Mouse (Mus musculus) CH12F3 (cell line): ENCODE data around the gene Mdk.

Experiments
- in situ Hi-C: fragments of 300-500 bp; cut with MboI; formaldehyde crosslinking; loops from 2 replicates; pipeline ENCODE4 v1.14.3; 2020; ENCODE audit warnings: low sequenced_read_pairs

Gene Mdk

GRCm38 (mm10) chr2:91917096-91917495, 15.0 kb downstream of the Mdk start:
- in situ Hi-C loops, result no loop called here

- in situ Hi-C loops, result no loop called here
These were observed 15.6 kb downstream of the Mdk start for GRCm38 (mm10) chr2:91916346-91916977.

- in situ Hi-C loops, result no loop called here
These were observed 18.6 kb downstream of the Mdk start for GRCm38 (mm10) chr2:91913328-91914110.

GRCm38 (mm10) chr2:91912616-91913015, 19.5 kb downstream of the Mdk start:
- in situ Hi-C loops, result no loop called here

GRCm38 (mm10) chr2:91906141-91906540, 26.0 kb downstream of the Mdk start:
- in situ Hi-C loops, result no loop called here

- in situ Hi-C loops, result no loop called here
These were observed 27.3 kb downstream of the Mdk start for GRCm38 (mm10) chr2:91904618-91905307.

- in situ Hi-C loops, result no loop called here
These were observed 28.7 kb downstream of the Mdk start for GRCm38 (mm10) chr2:91903171-91903925.

- in situ Hi-C loops, result no loop called here
These were observed 29.8 kb downstream of the Mdk start for GRCm38 (mm10) chr2:91902336-91902735.

GRCm38 (mm10) chr2:91900431-91900830, 31.7 kb downstream of the Mdk start:
- in situ Hi-C loops, result no loop called here

- in situ Hi-C loops, result no loop called here
These were observed 33.0 kb downstream of the Mdk start for GRCm38 (mm10) chr2:91899141-91899540.

- in situ Hi-C loops, result no loop called here
These were observed 34.1 kb downstream of the Mdk start for GRCm38 (mm10) chr2:91897968-91898367.

GRCm38 (mm10) chr2:91895401-91895800, 36.7 kb downstream of the Mdk start:
- in situ Hi-C loops, result no loop called here

GRCm38 (mm10) chr2:91894716-91895115, 37.4 kb downstream of the Mdk start:
- in situ Hi-C loops, result no loop called here

GRCm38 (mm10) chr2:91884616-91885015, 47.5 kb downstream of the Mdk start:
- in situ Hi-C loops, result no loop called here

GRCm38 (mm10) chr2:91883961-91884360, 48.1 kb downstream of the Mdk start:
- in situ Hi-C loops, result no loop called here
